9 mouse cellular contexts compared by ENCODE assay signal in genomic region chr7:144861769-144862070, GRCm38 (mm10). TPM values are rescaled to one million over a fixed set of nuclear protein-coding genes. Genes with fewer than 3 reads are reported as not detected.
DNase-seq lines count a peak whose midpoint lies in the region; ATAC-seq and TF ChIP-seq lines count a peak whose summit lies in the region.
"Had no signal": no experiment of that assay in that cellular context is flagged by ENCODE, and none has a peak within 500 bp of the region (broad histone marks: within the 10 kb centered on the region; RNA-seq: fewer than 3 reads in every experiment).

No protein-coding gene starts in this region.

- H3K4me2 ChIP-seq in heart, embryonic 13.5 days: peak overlapping the region; percentile 56
- peak overlapping the region; percentile 26 for H3K4me2 ChIP-seq in forebrain, embryonic 16.5 days (ENCODE audit: low read length)
- peak overlapping the region; percentile 44 for H3K4me2 ChIP-seq in midbrain, embryonic 12.5 days (replicated peaks)

- in situ Hi-C loops in ES-E14 (cut with MboI; ENCODE audit: low sequenced_read_pairs in 2 of 2, unreplicated experiment in 2 of 2): no loop called here

- no peak for ATAC-seq in heart, embryonic 13.5 days (ENCODE audit: extremely low read depth, insufficient number of reproducible peaks, low FRiP score, low TSS enrichment)
- ATAC-seq in forebrain, embryonic 16.5 days: no peak
- no peak for ATAC-seq in midbrain, embryonic 12.5 days (ENCODE audit: low FRiP score, low read depth)

- H3K27ac ChIP-seq in heart, embryonic 13.5 days (replicated peaks): no peak overlapping the region
- H3K27ac ChIP-seq in ES-E14 (ENCODE audit: insufficient read depth, low read depth, low read length, poor library complexity, severe bottlenecking): peak overlapping the region; percentile 69
- H3K27ac ChIP-seq in forebrain, embryonic 16.5 days (ENCODE audit: low read length): no peak overlapping the region
- no peak overlapping the region for H3K27ac ChIP-seq in midbrain, embryonic 12.5 days (replicated peaks)
- no peak overlapping the region for H3K27ac ChIP-seq in left cerebral cortex, adult 2 months

- intact Hi-C loops in left cerebral cortex, adult 2 months (cut with DNase I): no loop called here

- H3K36me3 ChIP-seq in heart, embryonic 13.5 days: no peaks in the 10 kb centered on the region
- H3K36me3 ChIP-seq in ES-E14 (ENCODE audit: control insufficient read depth, insufficient read depth, low read length, poor library complexity, severe bottlenecking): peaks cover 30% of the 10 kb centered on the region
- no peaks in the 10 kb centered on the region for H3K36me3 ChIP-seq in forebrain, embryonic 16.5 days (ENCODE audit: control insufficient read depth, insufficient read depth)
- no peaks in the 10 kb centered on the region for H3K36me3 ChIP-seq in midbrain, embryonic 12.5 days

- under 1% methylated on average over 28 of the region's 28 CpGs for WGBS in heart, embryonic 13.5 days
- whole genome bisulfite sequencing in forebrain, embryonic 16.5 days: under 1% methylated on average over 28 of the region's 28 CpGs
- WGBS in midbrain, embryonic 12.5 days: 1% methylated on average over 28 of the region's 28 CpGs

- H3K9me3 ChIP-seq in heart, embryonic 13.5 days: no peaks in the 10 kb centered on the region
- no peaks in the 10 kb centered on the region for H3K9me3 ChIP-seq in ES-E14 (ENCODE audit: control insufficient read depth, insufficient read depth, low read depth, low read length)
- H3K9me3 ChIP-seq in forebrain, embryonic 16.5 days (ENCODE audit: control insufficient read depth, low read length): no peaks in the 10 kb centered on the region
- no peaks in the 10 kb centered on the region for H3K9me3 ChIP-seq in midbrain, embryonic 12.5 days

- peaks cover 12% of the 10 kb centered on the region for H3K4me1 ChIP-seq in heart, embryonic 13.5 days
- peaks cover 7 to 29% of the 10 kb centered on the region in 2 experiments; a peak in 3 of 4 replicates for H3K4me1 ChIP-seq in ES-E14 (ENCODE audit: control insufficient read depth in 2 of 2, insufficient read depth in 2 of 2, low read length in 2 of 2, poor library complexity in 1 of 2)
- H3K4me1 ChIP-seq in forebrain, embryonic 16.5 days (replicated peaks; ENCODE audit: control insufficient read depth, insufficient read depth, low read length): peaks cover 12% of the 10 kb centered on the region
- peaks cover 13% of the 10 kb centered on the region for H3K4me1 ChIP-seq in midbrain, embryonic 12.5 days

- TF ChIP-seq CTCF in left cerebral cortex, adult 2 months (IDR thresholded peaks at IDR 0.05): no peak

- DNase-seq in heart, adult 9 months (ENCODE audit: low spot score in 2 of 2): no peak
- DNase-seq in ES-E14 (ENCODE audit: low read depth, low spot score): no peak
- DNase-seq in yolk sac, embryonic 10.5 days (ENCODE audit: low spot score): no peak
- DNase-seq in layer of hippocampus, adult 9-11 months: no peak
- no peak for DNase-seq in left cerebral cortex, adult 2 months (ENCODE audit: extremely low spot score in 1 of 2, low spot score in 2 of 2)

- H3K4me3 ChIP-seq in heart, embryonic 13.5 days: peak overlapping the region; percentile 36
- H3K4me3 ChIP-seq in ES-E14 (ENCODE audit: insufficient read depth in 1 of 2, low read depth in 1 of 2, low read length in 2 of 2, poor library complexity in 1 of 2, severe bottlenecking in 1 of 2): peak overlapping the region; percentile 86 to 93
- 0 out of 2 replicates have a peak overlapping the region, but pooled peaks have one; percentile 12 for H3K4me3 ChIP-seq in forebrain, embryonic 16.5 days (replicated peaks; ENCODE audit: low read length)
- peak overlapping the region; percentile 32 for H3K4me3 ChIP-seq in midbrain, embryonic 12.5 days
- no peak overlapping the region for H3K4me3 ChIP-seq in left cerebral cortex, adult 2 months

- peaks cover 99% of the 10 kb centered on the region for H3K27me3 ChIP-seq in heart, embryonic 13.5 days (replicated peaks)
- peaks cover 62% of the 10 kb centered on the region for H3K27me3 ChIP-seq in forebrain, embryonic 16.5 days (replicated peaks; ENCODE audit: control insufficient read depth, insufficient read depth, low read length)
- peaks cover 90% of the 10 kb centered on the region for H3K27me3 ChIP-seq in midbrain, embryonic 12.5 days

- no peak overlapping the region for H3K9ac ChIP-seq in heart, embryonic 13.5 days
- H3K9ac ChIP-seq in ES-E14 (ENCODE audit: insufficient read depth, low read depth, low read length, poor library complexity, severe bottlenecking): peak overlapping the region; percentile 94
- no peak overlapping the region for H3K9ac ChIP-seq in forebrain, embryonic 16.5 days (replicated peaks; ENCODE audit: low read depth, low read length)
- H3K9ac ChIP-seq in midbrain, embryonic 12.5 days (replicated peaks): no peak overlapping the region

TF ChIP-seq in ES-E14, 5 proteins besides CTCF, POLR2A, EP300 and RAD21:
- no peak for TF ChIP-seq ZNF384 (IDR thresholded peaks at IDR 0.05; ENCODE audit: low read depth, low read length)
- TF ChIP-seq MAFK (IDR thresholded peaks at IDR 0.05; ENCODE audit: insufficient read depth, low read depth, low read length): no peak
- TF ChIP-seq HCFC1 (IDR thresholded peaks at IDR 0.05; ENCODE audit: borderline replicate concordance, insufficient read depth, low read length): no peak
- no peak for TF ChIP-seq CHD2 (IDR thresholded peaks at IDR 0.05; ENCODE audit: low read depth, low read length)
- no peak for TF ChIP-seq ZC3H11A (IDR thresholded peaks at IDR 0.05; ENCODE audit: borderline replicate concordance, low read depth, low read length)

RNA-seq across cellular contexts. Expression of gene Fgf4, which starts 14.6 kb away (rescaled TPM):
- polyA plus RNA-seq in heart, embryonic 13.5 days (2015; fragmentation: Nextera tagmentation; extraction: Ambion mirVana): 0.08 TPM in 1 of 2 replicates, not detected in the other
- 147 and 268 TPM in 2 replicates for total RNA-seq in ES-E14 (2012; rRNA removed)
- not detected in 2 replicates for polyA plus RNA-seq in forebrain, embryonic 16.5 days (2015; fragmentation: Nextera tagmentation; extraction: Ambion mirVana)
- not detected in 2 replicates for polyA plus RNA-seq in midbrain, embryonic 12.5 days (2016; fragmentation: Nextera tagmentation; extraction: Ambion mirVana)
- total RNA-seq in left cerebral cortex, adult 2 months (2021): not detected
- total RNA-seq: left cerebral cortex, adult 8-10 months had no signal

RNA-seq across cellular contexts. Expression of gene Fgf3, which starts 23.8 kb away (rescaled TPM):
- 0.18 and 0.20 TPM in 2 replicates for polyA plus RNA-seq in heart, embryonic 13.5 days (2015; fragmentation: Nextera tagmentation; extraction: Ambion mirVana)
- 2.4 and 3.3 TPM in 2 replicates for total RNA-seq in ES-E14 (2012; rRNA removed)
- polyA plus RNA-seq in forebrain, embryonic 16.5 days (2015; fragmentation: Nextera tagmentation; extraction: Ambion mirVana): 2.1 and 3.5 TPM in 2 replicates
- polyA plus RNA-seq in midbrain, embryonic 12.5 days (2016; fragmentation: Nextera tagmentation; extraction: Ambion mirVana): 0.73 and 1.1 TPM in 2 replicates
- total RNA-seq in left cerebral cortex, adult 2 months (2021): 1 to 10 TPM in 1 of 2 experiments, under 1 TPM in 1; 0.48 to 1.3 TPM

RNA-seq across cellular contexts. Expression of gene Fgf15, which starts 34.6 kb away (rescaled TPM):
- 0.11 TPM in 1 of 2 replicates, not detected in the other for polyA plus RNA-seq in heart, embryonic 13.5 days (2015; fragmentation: Nextera tagmentation; extraction: Ambion mirVana)
- 10.8 and 43.2 TPM in 2 replicates for total RNA-seq in ES-E14 (2012; rRNA removed)
- 11.6 and 19.7 TPM in 2 replicates for polyA plus RNA-seq in forebrain, embryonic 16.5 days (2015; fragmentation: Nextera tagmentation; extraction: Ambion mirVana)
- polyA plus RNA-seq in midbrain, embryonic 12.5 days (2016; fragmentation: Nextera tagmentation; extraction: Ambion mirVana): 69.8 and 95.0 TPM in 2 replicates
- not detected for total RNA-seq in left cerebral cortex, adult 2 months (2021)
- total RNA-seq: left cerebral cortex, adult 8-10 months had no signal

RNA-seq across cellular contexts. Expression of gene LTO1, which starts 53.2 kb away (rescaled TPM):
- 19.7 and 21.3 TPM in 2 replicates for polyA plus RNA-seq in heart, embryonic 13.5 days (2015; fragmentation: Nextera tagmentation; extraction: Ambion mirVana)
- 23.9 TPM in 2 replicates for total RNA-seq in ES-E14 (2012; rRNA removed)
- 36.7 and 42.8 TPM in 2 replicates for polyA plus RNA-seq in forebrain, embryonic 16.5 days (2015; fragmentation: Nextera tagmentation; extraction: Ambion mirVana)
- polyA plus RNA-seq in midbrain, embryonic 12.5 days (2016; fragmentation: Nextera tagmentation; extraction: Ambion mirVana): 33.6 and 36.4 TPM in 2 replicates
- total RNA-seq in left cerebral cortex, adult 2 months (2021): 10 to 100 TPM; 26.4 to 27.8 TPM

Comparison
In these comparisons a context has a peak if more than half of its experiments do, and no peak if none do; other contexts are left out.
1. RNA of gene Fgf15, which starts 34.6 kb away (polyA plus RNA-seq): 69.8 to 95.0 TPM in midbrain, embryonic 12.5 days and 11.6 to 19.7 TPM in forebrain, embryonic 16.5 days; 0.11 TPM in heart, embryonic 13.5 days; every median in the first group is over 10 times any median in the second.
2. Peak in every context shown above with its lines, with median percentiles within 50 percentile points of each other: H3K4me2 ChIP-seq.